Mouse (Mus musculus) limb, embryonic 11.5 days (tissue): ENCODE measurements around the gene Cdh10. TPM values are rescaled to one million over a fixed set of nuclear protein-coding genes. Genes with fewer than 3 reads are reported as not detected.

Source experiments
- ATAC-seq: fragments of 200-750 bp; cut with Nextera tagmentation; 2 replicates; pipeline ENCODE4 v1.8.0; 2017; ENCODE audit warnings: low read depth; ENCODE audit not compliant: insufficient number of reproducible peaks, low FRiP score, low TSS enrichment
- DNase-seq: peaks from one replicate; pipeline ENCODE4 v3.0.0-alpha.2; 2015; ENCODE audit warnings: low spot score
- H3K27ac ChIP-seq: fragments of 300-500 bp; sonication (generic); replicated peaks from 2 replicates; pipeline ENCODE4 v1.5.1; 2014; ENCODE audit warnings: low read depth, mild to moderate bottlenecking, low read length
- H3K27me3 ChIP-seq: fragments of 300-500 bp; sonication (generic); 2 replicates; pipeline ENCODE4 v1.6.1; 2014; ENCODE audit warnings: mild to moderate bottlenecking, low read length, mixed read lengths; ENCODE audit not compliant: control insufficient read depth, insufficient read depth
- H3K36me3 ChIP-seq: fragments of 300-500 bp; sonication (generic); 2 replicates; pipeline ENCODE4 v1.6.1; 2014; ENCODE audit warnings: mild to moderate bottlenecking, low read length, moderate library complexity, mixed read lengths; ENCODE audit not compliant: control insufficient read depth, insufficient read depth
- H3K4me1 ChIP-seq: fragments of 300-500 bp; sonication (generic); 2 replicates; pipeline ENCODE4 v1.6.1; 2014; ENCODE audit warnings: low read length, mixed read lengths; ENCODE audit not compliant: control insufficient read depth, insufficient read depth
- H3K4me2 ChIP-seq: fragments of 300-500 bp; sonication (generic); 2 replicates; pipeline ENCODE4 v1.6.1; 2014; ENCODE audit warnings: low read depth, mild to moderate bottlenecking, moderate library complexity; ENCODE audit not compliant: severe bottlenecking
- H3K4me3 ChIP-seq: fragments of 300-500 bp; sonication (generic); 2 replicates; pipeline ENCODE4 v1.5.1; 2014; ENCODE audit warnings: low read depth, low read length
- H3K9ac ChIP-seq: fragments of 300-500 bp; sonication (generic); 2 replicates; pipeline ENCODE4 v1.6.1; 2014; ENCODE audit warnings: mild to moderate bottlenecking, low read length
- H3K9me3 ChIP-seq: fragments of 300-500 bp; sonication (generic); 2 replicates; pipeline ENCODE4 v1.6.1; 2016; ENCODE audit warnings: low read length; ENCODE audit not compliant: control insufficient read depth
- WGBS: fragments of 180-500 bp; shearing (Covaris S2); extraction: QIAGEN DNeasy Blood & Tissue Kit; methylation state at CpG from one replicate; pipeline ENCODE4 v1.1.7; 2014; 5-methylcytosine and 5-hydroxymethylcytosine counted together
- polyA plus RNA-seq: library from polyadenylated mRNA; unstranded; fragments of >200 nt; fragmentation: Nextera tagmentation; extraction: Ambion mirVana; gene quantifications from 2 replicates; pipeline ENCODE4 v1.2.1, GENCODE M21; 2014

Gene Cdh10
- polyA plus RNA-seq, 1 experiment from 2014 or later: 3.2 TPM

DNA sequence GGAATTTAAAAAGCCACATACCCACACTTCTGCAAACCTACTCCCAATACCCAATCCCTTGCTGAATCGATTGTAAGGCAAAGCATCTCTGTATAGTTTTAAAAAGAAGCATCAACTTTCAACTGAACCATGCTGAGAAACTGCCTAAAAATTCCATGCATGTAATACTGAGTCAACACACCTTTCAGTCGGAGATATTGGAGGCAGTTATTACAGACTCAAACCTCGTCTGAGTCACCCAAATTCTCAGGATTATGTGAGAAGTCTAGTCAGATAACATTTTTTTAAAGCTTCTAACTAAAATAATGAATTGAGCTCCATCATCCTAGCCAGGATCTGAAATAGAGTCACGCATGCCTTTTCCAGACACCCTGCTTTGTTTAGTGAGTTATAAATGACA is 175.5 kb downstream of the Cdh10 start:
- no peak overlapping the region for H3K9ac ChIP-seq
- WGBS: 82% methylated on average over 4 of the region's 4 CpGs
- no peak for ATAC-seq
- no peaks in the 10 kb centered on the region for H3K4me1 ChIP-seq
- H3K4me3 ChIP-seq: no peak overlapping the region
- H3K36me3 ChIP-seq: no peaks in the 10 kb centered on the region
- H3K27ac ChIP-seq: no peak overlapping the region
- DNase-seq: no peak
- H3K27me3 ChIP-seq: no peaks in the 10 kb centered on the region
- H3K9me3 ChIP-seq: no peaks in the 10 kb centered on the region
- no peak overlapping the region for H3K4me2 ChIP-seq

- WGBS: 85% methylated on average over 10 of the region's 10 CpGs
- no peaks in the 10 kb centered on the region for H3K4me1 ChIP-seq
- H3K9ac ChIP-seq: no peak overlapping the region
- ATAC-seq (no peak), DNase-seq (no peak)
- no peaks in the 10 kb centered on the region for H3K27me3 ChIP-seq
- no peak overlapping the region for H3K27ac ChIP-seq
- no peak overlapping the region for H3K4me3 ChIP-seq
- no peaks in the 10 kb centered on the region for H3K9me3 ChIP-seq
- H3K4me2 ChIP-seq: no peak overlapping the region
- no peaks in the 10 kb centered on the region for H3K36me3 ChIP-seq
Observed at GRCm38 (mm10) chr15:19010829-19011228, 192.1 kb downstream of the Cdh10 start.

- Histone ChIP-seq H3K4me3 (no peak overlapping the region), H3K36me3 (no peaks in the 10 kb centered on the region), H3K9ac (no peak overlapping the region), H3K27ac (no peak overlapping the region), H3K4me2 (no peak overlapping the region), H3K4me1 (no peaks in the 10 kb centered on the region), H3K9me3 (no peaks in the 10 kb centered on the region), H3K27me3 (no peaks in the 10 kb centered on the region)
- 29% methylated on average over 3 of the region's 3 CpGs for WGBS
- ATAC-seq: 0 out of 2 replicates have a peak, but pooled peaks have one; percentile 51
- no peak for DNase-seq
Observed at GRCm38 (mm10) chr15:19032983-19033382, 214.2 kb downstream of the Cdh10 start.

- Histone ChIP-seq H3K27ac (no peak overlapping the region), H3K27me3 (no peaks in the 10 kb centered on the region), H3K4me2 (no peak overlapping the region), H3K4me1 (no peaks in the 10 kb centered on the region), H3K36me3 (no peaks in the 10 kb centered on the region), H3K4me3 (no peak overlapping the region), H3K9me3 (no peaks in the 10 kb centered on the region), H3K9ac (no peak overlapping the region)
- no peak for DNase-seq
- WGBS: 90% methylated on average over 1 of the region's 1 CpGs
- no peak for ATAC-seq
Observed at GRCm38 (mm10) chr15:19040077-19040476, 221.3 kb downstream of the Cdh10 start.
